Mouse (Mus musculus): ENCODE measurements around the gene Frem2. TPM values are rescaled to one million over a fixed set of nuclear protein-coding genes. Genes with fewer than 3 reads are reported as not detected.

The Frem2 gene
- polyA plus RNA-seq, 1 experiment: 1.1 TPM

- no peak for DNase-seq
- 22% methylated on average over 6 of the region's 6 CpGs for WGBS
- Histone ChIP-seq H3K4me3 (replicated peaks; ENCODE audit: extremely low read depth, low read depth, low read length) (no peak overlapping the region), H3K4me1 (ENCODE audit: control insufficient read depth, insufficient read depth, low read length) (peaks cover 12% of the 10 kb centered on the region)
- TF ChIP-seq CTCF (IDR thresholded peaks at IDR 0.05; ENCODE audit: insufficient read depth, low read length) (no peak), POLR2A (IDR thresholded peaks at IDR 0.05; ENCODE audit: borderline replicate concordance, extremely low read depth, low read depth, low read length) (no peak)
These were observed 191.8 kb downstream of the Frem2 start for GRCm38 (mm10) chr3:53465330-53465729.

- TF ChIP-seq POLR2A (IDR thresholded peaks at IDR 0.05; ENCODE audit: borderline replicate concordance, extremely low read depth, low read depth, low read length) (no peak), CTCF (IDR thresholded peaks at IDR 0.05; ENCODE audit: insufficient read depth, low read length) (no peak)
- no peak for DNase-seq
- WGBS: under 1% methylated on average over 20 of the region's 20 CpGs
- Histone ChIP-seq H3K4me1 (ENCODE audit: control insufficient read depth, insufficient read depth, low read length) (peaks cover 11% of the 10 kb centered on the region), H3K4me3 (replicated peaks; ENCODE audit: extremely low read depth, low read depth, low read length) (peak overlapping the region; percentile 70)
These were observed 192.9 kb downstream of the Frem2 start for GRCm38 (mm10) chr3:53464146-53464698.

Other genes starting within 250 kb of the Frem2 start
- gene Nhlrc3, start 194.0 kb downstream of the Frem2 start, polyA plus RNA-seq (2012; rRNA removed): 8.1 and 13.1 TPM in 2 replicates
- 24.2 and 25.2 TPM in 2 replicates for gene Proser1, start 193.7 kb downstream of the Frem2 start, polyA plus RNA-seq (2012; rRNA removed)
- gene Stoml3, start 168.7 kb downstream of the Frem2 start, polyA plus RNA-seq (2012; rRNA removed): 0.06 TPM in 1 of 2 replicates, not detected in the other
- not detected in 2 replicates for gene Gm10985, start 187.7 kb upstream of the Frem2 start, polyA plus RNA-seq (2012; rRNA removed)
- gene Ufm1, start 206.5 kb upstream of the Frem2 start, polyA plus RNA-seq (2012; rRNA removed): 3.4 and 7.7 TPM in 2 replicates

Measured in lung, adult 2 months (tissue).